Mouse (Mus musculus): ENCODE data around the gene Trp53inp2. TPM values are rescaled to one million over a fixed set of nuclear protein-coding genes. Genes with fewer than 3 reads are reported as not detected.
A peak's percentile ranks its signal among the peaks of the same experiment; 100 is the strongest.

The Trp53inp2 gene
- polyA plus RNA-seq (2015; fragmentation: Nextera tagmentation; extraction: Ambion mirVana), result 82.8 and 88.7 TPM in 2 replicates

GRCm38 (mm10) chr2:155380261-155381059 lies at the start of gene Trp53inp2:
Gene Trp53inp2 (plus strand): TSS chr2:155381059.
- Histone ChIP-seq H3K4me3 (replicated peaks) (peak within 1 kb of the TSS; percentile 74), H3K27ac (replicated peaks) (peak within 1 kb of the TSS; percentile 99), H3K27me3 (replicated peaks) (no peaks in the 10 kb centered on the region; the same call in 1 of the 2 replicates), H3K4me1 (peaks cover 42% of the 10 kb centered on the region), H3K9ac (replicated peaks) (peak within 1 kb of the TSS; percentile 97), H3K4me2 (peak within 1 kb of the TSS; percentile 83), H3K36me3 (0 out of 2 replicates have a peak, but pooled peaks cover under 1% of the 10 kb centered on the region), H3K9me3 (replicated peaks) (no peaks in the 10 kb centered on the region)
- 43% methylated on average over 8 of the region's 8 CpGs for WGBS
- no peak for ATAC-seq (ENCODE audit: low FRiP score)

- H3K27me3 ChIP-seq (replicated peaks), result no peaks in the 10 kb centered on the region
- ATAC-seq (ENCODE audit: low FRiP score), result no peak
- no peak overlapping the region for H3K27ac ChIP-seq (replicated peaks)
- H3K9me3 ChIP-seq (replicated peaks), result no peaks in the 10 kb centered on the region
- no peak overlapping the region for H3K4me3 ChIP-seq (replicated peaks)
- no peak overlapping the region for H3K9ac ChIP-seq (replicated peaks)
- no peak overlapping the region for H3K4me2 ChIP-seq
- 89% methylated on average over 4 of the region's 4 CpGs for WGBS
- H3K36me3 ChIP-seq, result peaks cover 66% of the 10 kb centered on the region
- no peaks in the 10 kb centered on the region for H3K4me1 ChIP-seq
Measured at GRCm38 (mm10) chr2:155331351-155331750, 49.5 kb upstream of the Trp53inp2 start.

GRCm38 (mm10) chr2:155333421-155333820 lies 47.4 kb upstream of the Trp53inp2 start:
- no peak overlapping the region for H3K4me3 ChIP-seq (replicated peaks)
- H3K9me3 ChIP-seq (replicated peaks), result no peaks in the 10 kb centered on the region
- no peak overlapping the region for H3K9ac ChIP-seq (replicated peaks)
- H3K4me2 ChIP-seq, result no peak overlapping the region
- 97% methylated on average over 1 of the region's 1 CpGs for WGBS
- H3K27ac ChIP-seq (replicated peaks), result no peak overlapping the region
- ATAC-seq (ENCODE audit: low FRiP score), result no peak
- H3K27me3 ChIP-seq (replicated peaks), result no peaks in the 10 kb centered on the region
- H3K36me3 ChIP-seq, result peaks cover 53% of the 10 kb centered on the region
- no peaks in the 10 kb centered on the region for H3K4me1 ChIP-seq

GRCm38 (mm10) chr2:155335231-155335630 lies 45.6 kb upstream of the Trp53inp2 start:
- 81% methylated on average over 1 of the region's 1 CpGs for whole genome bisulfite sequencing
- Histone ChIP-seq H3K4me1 (no peaks in the 10 kb centered on the region), H3K9ac (replicated peaks) (no peak overlapping the region), H3K4me3 (replicated peaks) (no peak overlapping the region), H3K4me2 (no peak overlapping the region), H3K27ac (replicated peaks) (no peak overlapping the region), H3K36me3 (peaks cover 42% of the 10 kb centered on the region), H3K9me3 (replicated peaks) (no peaks in the 10 kb centered on the region), H3K27me3 (replicated peaks) (no peaks in the 10 kb centered on the region)
- ATAC-seq (ENCODE audit: low FRiP score), result no peak

GRCm38 (mm10) chr2:155336254-155336653 lies 44.6 kb upstream of the Trp53inp2 start:
- Histone ChIP-seq H3K27ac (replicated peaks) (no peak overlapping the region), H3K9me3 (replicated peaks) (no peaks in the 10 kb centered on the region), H3K4me2 (no peak overlapping the region), H3K27me3 (replicated peaks) (no peaks in the 10 kb centered on the region), H3K4me3 (replicated peaks) (no peak overlapping the region), H3K36me3 (peaks cover 34% of the 10 kb centered on the region), H3K4me1 (no peaks in the 10 kb centered on the region), H3K9ac (replicated peaks) (no peak overlapping the region)
- 98% methylated on average over 3 of the region's 3 CpGs for WGBS
- ATAC-seq (ENCODE audit: low FRiP score), result no peak

GRCm38 (mm10) chr2:155340166-155340565 lies 40.7 kb upstream of the Trp53inp2 start:
- no peak overlapping the region for H3K9ac ChIP-seq (replicated peaks)
- no peak overlapping the region for H3K4me2 ChIP-seq
- H3K27me3 ChIP-seq (replicated peaks), result no peaks in the 10 kb centered on the region
- no peak for ATAC-seq (ENCODE audit: low FRiP score)
- peaks cover 22% of the 10 kb centered on the region for H3K36me3 ChIP-seq
- no peak overlapping the region for H3K27ac ChIP-seq (replicated peaks)
- H3K4me3 ChIP-seq (replicated peaks), result no peak overlapping the region
- H3K9me3 ChIP-seq (replicated peaks), result no peaks in the 10 kb centered on the region
- no peaks in the 10 kb centered on the region for H3K4me1 ChIP-seq

GRCm38 (mm10) chr2:155346670-155347069 lies 34.2 kb upstream of the Trp53inp2 start:
- ATAC-seq (ENCODE audit: low FRiP score), result no peak
- WGBS, result 92% methylated on average over 1 of the region's 1 CpGs
- H3K4me2 ChIP-seq, result no peak overlapping the region

GRCm38 (mm10) chr2:155354402-155354801 lies 26.5 kb upstream of the Trp53inp2 start:
- WGBS, result 94% methylated on average over 3 of the region's 3 CpGs
- Histone ChIP-seq H3K9me3 (replicated peaks) (no peaks in the 10 kb centered on the region), H3K4me1 (peaks cover 22% of the 10 kb centered on the region), H3K27ac (replicated peaks) (no peak overlapping the region), H3K27me3 (replicated peaks) (no peaks in the 10 kb centered on the region), H3K4me2 (no peak overlapping the region), H3K4me3 (replicated peaks) (no peak overlapping the region), H3K9ac (replicated peaks) (no peak overlapping the region), H3K36me3 (no peaks in the 10 kb centered on the region)
- ATAC-seq (ENCODE audit: low FRiP score), result no peak

More at GRCm38 (mm10) chr2:155346670-155347069, 34.2 kb upstream of the Trp53inp2 start:
- Histone ChIP-seq H3K27me3 (replicated peaks) (no peaks in the 10 kb centered on the region), H3K36me3 (peaks cover 14% of the 10 kb centered on the region), H3K4me1 (no peaks in the 10 kb centered on the region), H3K9me3 (replicated peaks) (no peaks in the 10 kb centered on the region), H3K27ac (replicated peaks) (no peak overlapping the region), H3K4me3 (replicated peaks) (no peak overlapping the region), H3K9ac (replicated peaks) (no peak overlapping the region)

- Histone ChIP-seq H3K9me3 (replicated peaks) (no peaks in the 10 kb centered on the region), H3K36me3 (no peaks in the 10 kb centered on the region), H3K4me2 (peak within 1 kb of the TSS; percentile 80), H3K27me3 (replicated peaks) (no peaks in the 10 kb centered on the region), H3K4me1 (peaks cover 22% of the 10 kb centered on the region), H3K27ac (replicated peaks) (peak within 1 kb of the TSS; percentile 88), H3K4me3 (replicated peaks) (peak within 1 kb of the TSS; percentile 87), H3K9ac (replicated peaks) (peak within 1 kb of the TSS; percentile 76)
- peak; percentile 99 for ATAC-seq (ENCODE audit: low FRiP score)
- WGBS, result under 1% methylated on average over 38 of the region's 38 CpGs
Measured at GRCm38 (mm10) chr2:155356971-155357591, 23.8 kb upstream of the Trp53inp2 start, which contains the start of gene Pigu. Gene Pigu (minus strand): TSS chr2:155357430.

- Histone ChIP-seq H3K27me3 (replicated peaks) (no peaks in the 10 kb centered on the region), H3K4me3 (replicated peaks) (peak overlapping the region; percentile 87)
- 28% methylated on average over 14 of the region's 14 CpGs for WGBS
Measured at GRCm38 (mm10) chr2:155357686-155358399, 23.0 kb upstream of the Trp53inp2 start.

GRCm38 (mm10) chr2:155367635-155368284 lies 13.1 kb upstream of the Trp53inp2 start:
- 80% methylated on average over 7 of the region's 7 CpGs for WGBS
- H3K9me3 ChIP-seq (replicated peaks), result no peaks in the 10 kb centered on the region

More at GRCm38 (mm10) chr2:155357686-155358399, 23.0 kb upstream of the Trp53inp2 start:
- peak overlapping the region; percentile 78 for H3K27ac ChIP-seq (replicated peaks)
- no peaks in the 10 kb centered on the region for H3K9me3 ChIP-seq (replicated peaks)
- no peaks in the 10 kb centered on the region for H3K36me3 ChIP-seq
- H3K9ac ChIP-seq (replicated peaks), result peak overlapping the region; percentile 26
- H3K4me2 ChIP-seq, result peak overlapping the region; percentile 80
- peak; percentile 62 for ATAC-seq (ENCODE audit: low FRiP score)
- H3K4me1 ChIP-seq, result peaks cover 22% of the 10 kb centered on the region

More at GRCm38 (mm10) chr2:155367635-155368284, 13.1 kb upstream of the Trp53inp2 start:
- Histone ChIP-seq H3K9ac (replicated peaks) (no peak overlapping the region), H3K27me3 (replicated peaks) (no peaks in the 10 kb centered on the region), H3K4me1 (no peaks in the 10 kb centered on the region), H3K4me3 (replicated peaks) (no peak overlapping the region), H3K4me2 (no peak overlapping the region), H3K27ac (replicated peaks) (no peak overlapping the region), H3K36me3 (no peaks in the 10 kb centered on the region)
- ATAC-seq (ENCODE audit: low FRiP score), result no peak

Data from neural tube, embryonic 15.5 days (tissue).